Mouse (Mus musculus) lung, postnatal 0 days (tissue): ENCODE data around the gene Banf2.

Experiments
- CTCF ChIP-seq: IDR thresholded peaks from 2 replicates; pipeline ENCODE4 v1.5.1; 2016; ENCODE audit warnings: antibody characterized with exemption, mild to moderate bottlenecking
- EP300 ChIP-seq: IDR thresholded peaks from 2 replicates; pipeline ENCODE4 v1.6.1; 2016; ENCODE audit warnings: antibody characterized with exemption, mild to moderate bottlenecking, control low read depth

GRCm38 (mm10) chr2:144003544-144003943, 29.3 kb upstream of the Banf2 start:
- TF ChIP-seq EP300, result no peak
- TF ChIP-seq CTCF, result no peak
